ENCODE assay signal across 8 mouse cellular contexts in the genomic region with DNA sequence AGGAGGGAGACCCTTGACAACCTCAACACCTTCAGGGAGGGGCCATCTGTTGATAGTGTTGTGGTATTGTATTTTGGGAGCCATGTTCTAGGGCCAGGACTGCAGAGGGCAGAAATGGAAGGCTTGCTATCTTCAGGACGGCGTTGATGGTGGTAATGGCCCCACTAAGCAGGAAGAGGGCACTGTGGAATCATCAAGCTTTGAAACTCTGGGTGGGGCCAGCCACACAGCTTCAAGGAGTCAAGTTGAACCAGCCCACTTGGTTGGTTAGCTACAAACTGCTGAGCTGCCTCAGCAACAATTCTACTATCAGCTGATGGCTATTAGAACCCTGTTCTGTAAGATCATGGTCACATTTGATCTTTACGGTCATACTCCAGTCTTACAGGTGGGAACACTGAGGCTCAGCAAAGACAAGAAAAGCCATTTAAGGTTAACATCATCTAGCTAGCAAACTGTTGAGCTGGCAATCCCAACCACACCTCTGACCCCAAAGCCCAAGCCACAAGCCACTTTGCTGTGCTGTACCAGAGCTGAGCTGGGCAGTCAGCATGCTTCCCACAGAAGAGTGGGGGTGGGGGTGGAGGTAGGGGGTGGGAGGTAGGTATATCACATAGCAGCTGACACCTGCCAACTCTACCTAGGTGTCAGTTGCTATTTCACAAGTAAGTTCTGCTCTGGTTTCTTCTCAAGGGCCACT.
DNase-seq lines count a peak whose midpoint lies in the region; ATAC-seq lines count a peak whose summit lies in the region.

No protein-coding gene starts in this region.

- no peaks in the 10 kb centered on the region for H3K36me3 ChIP-seq in intestine, embryonic 16.5 days (ENCODE audit: control insufficient read depth, insufficient read depth, low read length)
- H3K36me3 ChIP-seq in intestine, embryonic 15.5 days: no peaks in the 10 kb centered on the region
- H3K36me3 ChIP-seq in forebrain, embryonic 11.5 days (ENCODE audit: control insufficient read depth, insufficient read depth, low read length): no peaks in the 10 kb centered on the region

- no peak overlapping the region for H3K9ac ChIP-seq in intestine, embryonic 16.5 days (ENCODE audit: low read depth, low read length)
- no peak overlapping the region for H3K9ac ChIP-seq in intestine, embryonic 15.5 days
- no peak overlapping the region for H3K9ac ChIP-seq in forebrain, embryonic 11.5 days (ENCODE audit: low read length)

- no peak overlapping the region for H3K4me2 ChIP-seq in intestine, embryonic 16.5 days (ENCODE audit: low read depth, low read length)
- no peak overlapping the region for H3K4me2 ChIP-seq in intestine, embryonic 15.5 days (replicated peaks)
- no peak overlapping the region for H3K4me2 ChIP-seq in forebrain, embryonic 11.5 days (ENCODE audit: low read depth, low read length, severe bottlenecking)

- H3K27ac ChIP-seq in intestine, embryonic 16.5 days (ENCODE audit: low read length): no peak overlapping the region
- H3K27ac ChIP-seq in intestine, embryonic 15.5 days: no peak overlapping the region
- H3K27ac ChIP-seq in forebrain, embryonic 11.5 days (ENCODE audit: low read depth, low read length): no peak overlapping the region

- WGBS in intestine, embryonic 16.5 days: 74% methylated on average over 3 of the region's 3 CpGs
- WGBS in intestine, embryonic 15.5 days: 69% methylated on average over 3 of the region's 3 CpGs
- WGBS in forebrain, embryonic 11.5 days: 83% methylated on average over 3 of the region's 3 CpGs

- no peaks in the 10 kb centered on the region for H3K4me1 ChIP-seq in intestine, embryonic 16.5 days (ENCODE audit: control insufficient read depth, insufficient read depth, low read length)
- peaks cover 4% of the 10 kb centered on the region; the same call in 1 of the 2 replicates for H3K4me1 ChIP-seq in intestine, embryonic 15.5 days (replicated peaks)
- no peaks in the 10 kb centered on the region for H3K4me1 ChIP-seq in forebrain, embryonic 11.5 days (replicated peaks; ENCODE audit: control insufficient read depth, insufficient read depth, low read length)

- H3K27me3 ChIP-seq in intestine, embryonic 16.5 days (replicated peaks; ENCODE audit: control insufficient read depth, insufficient read depth, low read length): no peaks in the 10 kb centered on the region
- no peaks in the 10 kb centered on the region for H3K27me3 ChIP-seq in intestine, embryonic 15.5 days (replicated peaks)
- no peaks in the 10 kb centered on the region for H3K27me3 ChIP-seq in forebrain, embryonic 11.5 days (ENCODE audit: control insufficient read depth, insufficient read depth, low read length)

- H3K4me3 ChIP-seq in intestine, embryonic 16.5 days (ENCODE audit: low read length): no peak overlapping the region
- no peak overlapping the region for H3K4me3 ChIP-seq in intestine, embryonic 15.5 days (replicated peaks)
- no peak overlapping the region for H3K4me3 ChIP-seq in forebrain, embryonic 11.5 days (ENCODE audit: low read depth, low read length)

- H3K9me3 ChIP-seq in intestine, embryonic 16.5 days (ENCODE audit: control insufficient read depth, low read length): no peaks in the 10 kb centered on the region
- no peaks in the 10 kb centered on the region for H3K9me3 ChIP-seq in intestine, embryonic 15.5 days
- H3K9me3 ChIP-seq in forebrain, embryonic 11.5 days (ENCODE audit: control insufficient read depth, low read length): no peaks in the 10 kb centered on the region

- peak; percentile 33; the same call in 1 of the 2 replicates for ATAC-seq in intestine, embryonic 16.5 days
- ATAC-seq in intestine, embryonic 15.5 days: no peak
- peak; percentile 53 for ATAC-seq in megakaryocyte, adult 5-6 weeks (ENCODE audit: poor library complexity, severe bottlenecking)
- no peak for ATAC-seq in forebrain, embryonic 11.5 days (replicated peaks; ENCODE audit: low FRiP score)

- DNase-seq in CD8-positive naive resting alpha-beta T cell, adult 2 months (ENCODE audit: low read depth in 2 of 2, low spot score in 2 of 2): peak; percentile 56 to 68
- peak; percentile 41 to 59 for DNase-seq in cerebellum, postnatal 14 days
- DNase-seq in thymus, postnatal 10 days (ENCODE audit: low spot score in 2 of 2): peak; percentile 53 to 55
- DNase-seq in forebrain, embryonic 11.5 days (ENCODE audit: low spot score): no peak
- no peak for DNase-seq in urinary bladder, postnatal 10 days (ENCODE audit: low spot score)

Comparison
In these comparisons a context has a peak if more than half of its experiments do, and no peak if none do; other contexts are left out.
1. ATAC-seq: peak in intestine, embryonic 16.5 days (single experiment) and megakaryocyte, adult 5-6 weeks (single experiment); none in intestine, embryonic 15.5 days (single experiment) and forebrain, embryonic 11.5 days (single experiment).
2. DNase-seq: peak in CD8-positive naive resting alpha-beta T cell, adult 2 months (2 of 2), cerebellum, postnatal 14 days (2 of 2) and thymus, postnatal 10 days (2 of 2); none in forebrain, embryonic 11.5 days (single experiment) and urinary bladder, postnatal 10 days (single experiment).